Mouse (Mus musculus) kidney, adult 2 months (tissue): ENCODE measurements at regions not wholly inside any gene's neighbourhood (a gene's known extent, or its start where the extent isn't known, plus 50 kb on each side); places are given as distances from the start of the nearest gene placed in this dataset.

ENCODE experiments used
- CTCF ChIP-seq: fragments of 200-500 bp; conservative IDR thresholded peaks from 2 replicates; pipeline ENCODE4 v1.5.1; 2011; ENCODE audit warnings: low read depth, mild to moderate bottlenecking, control low read depth, low read length, moderate library complexity, mixed read lengths; ENCODE audit not compliant: insufficient read depth, insufficient read length
- POLR2A ChIP-seq: fragments of 200-500 bp; IDR thresholded peaks from one replicate; pipeline ENCODE4 v1.6.1; 2011; ENCODE audit warnings: low read depth, low read length, control low read depth

GRCm38 (mm10) chr3:56295578-56295977, 112.1 kb upstream of the Nbea start:
- TF ChIP-seq POLR2A (no peak), CTCF (no peak)
